Mouse (Mus musculus) bone marrow macrophage, adult 2 months (primary cell): ENCODE results near the gene Wwp2.

ENCODE experiments used
- CTCF ChIP-seq: IDR thresholded peaks from 2 replicates; pipeline ENCODE4 v1.5.1; 2012; ENCODE audit warnings: low read depth, mild to moderate bottlenecking, low read length, moderate library complexity
- POLR2A ChIP-seq: IDR thresholded peaks from 2 replicates; pipeline ENCODE4 v1.6.1; 2012; ENCODE audit warnings: mild to moderate bottlenecking, low read depth, low read length, borderline replicate concordance

- TF ChIP-seq POLR2A (no peak), CTCF (no peak)
Measured at GRCm38 (mm10) chr8:107439880-107440625, 3.9 kb downstream of the Wwp2 start.
